Mouse (Mus musculus) intestine, embryonic 15.5 days (tissue): ENCODE measurements around the gene Nin. TPM values are rescaled to one million over a fixed set of nuclear protein-coding genes. Genes with fewer than 3 reads are reported as not detected.
A peak's percentile ranks its signal among the peaks of the same experiment; 100 is the strongest.

ENCODE experiments used
- ATAC-seq: fragments of 200-750 bp; cut with Nextera tagmentation; 2 replicates; pipeline ENCODE4 v1.8.0; 2017; ENCODE audit warnings: moderate TSS enrichment, moderate library complexity
- H3K27ac ChIP-seq: fragments of 300-500 bp; sonication (generic); 2 replicates; pipeline ENCODE4 v1.5.1; 2015; ENCODE audit warnings: mild to moderate bottlenecking, inconsistent platforms
- H3K27me3 ChIP-seq: fragments of 300-500 bp; sonication (generic); replicated peaks from 2 replicates; pipeline ENCODE4 v1.6.1; 2015; ENCODE audit warnings: inconsistent platforms
- H3K36me3 ChIP-seq: fragments of 300-500 bp; sonication (generic); 2 replicates; pipeline ENCODE4 v1.6.1; 2015; ENCODE audit warnings: inconsistent platforms
- H3K4me1 ChIP-seq: fragments of 300-500 bp; sonication (generic); replicated peaks from 2 replicates; pipeline ENCODE4 v1.6.1; 2015; ENCODE audit warnings: inconsistent platforms
- H3K4me2 ChIP-seq: fragments of 300-500 bp; sonication (generic); replicated peaks from 2 replicates; pipeline ENCODE4 v1.6.1; 2015; ENCODE audit warnings: mild to moderate bottlenecking, inconsistent platforms
- H3K4me3 ChIP-seq: fragments of 300-500 bp; sonication (generic); replicated peaks from 2 replicates; pipeline ENCODE4 v1.5.1; 2015; ENCODE audit warnings: inconsistent platforms
- H3K9ac ChIP-seq: fragments of 300-500 bp; sonication (generic); 2 replicates; pipeline ENCODE4 v1.6.1; 2015; ENCODE audit warnings: inconsistent platforms
- H3K9me3 ChIP-seq: fragments of 300-500 bp; sonication (generic); 2 replicates; pipeline ENCODE4 v1.6.1; 2016; ENCODE audit warnings: inconsistent platforms
- WGBS: fragments of 180-500 bp; shearing (Covaris S2); methylation state at CpG from one replicate; pipeline ENCODE4 v1.1.7; 2015; 5-methylcytosine and 5-hydroxymethylcytosine counted together
- polyA plus RNA-seq: library from polyadenylated mRNA; unstranded; fragments of >200 nt; fragmentation: Nextera tagmentation; extraction: Ambion mirVana; gene quantifications from 2 replicates; pipeline ENCODE4 v1.2.1, GENCODE M21; 2015

The Nin gene
- polyA plus RNA-seq, 1 experiment from 2014 or later, result 8.4 TPM

DNA sequence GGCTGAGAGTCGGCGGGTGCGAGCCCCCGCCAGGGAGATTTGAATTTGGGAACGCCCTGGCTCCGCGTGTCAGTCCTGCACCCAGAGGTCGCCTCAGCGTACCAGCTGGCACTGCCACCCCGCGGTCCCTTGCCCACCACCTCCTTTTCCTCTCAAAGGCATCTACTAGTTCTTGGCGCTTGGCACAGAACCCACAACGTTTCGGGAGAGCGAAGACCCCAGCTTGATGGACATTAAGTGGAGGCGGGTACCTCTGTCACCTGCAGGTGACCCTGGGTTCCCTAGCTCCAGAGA, 1.5 kb downstream of the Nin start:
- no peaks in the 10 kb centered on the region for H3K27me3 ChIP-seq
- H3K9ac ChIP-seq, result peak overlapping the region; percentile 86
- no peaks in the 10 kb centered on the region for H3K9me3 ChIP-seq
- no peaks in the 10 kb centered on the region for H3K36me3 ChIP-seq
- H3K4me3 ChIP-seq, result peak overlapping the region; percentile 89
- 2% methylated on average over 16 of the region's 16 CpGs for WGBS
- peak overlapping the region; percentile 91 for H3K4me2 ChIP-seq
- ATAC-seq, result no peak; the same call in 1 of the 2 replicates
- H3K27ac ChIP-seq, result 0 out of 2 replicates have a peak overlapping the region, but pooled peaks have one; percentile 89
- H3K4me1 ChIP-seq, result peaks cover 12% of the 10 kb centered on the region

GRCm38 (mm10) chr12:70111367-70112089, 2.0 kb downstream of the Nin start:
- Histone ChIP-seq H3K27me3 (no peaks in the 10 kb centered on the region), H3K4me3 (peak overlapping the region; percentile 89), H3K9me3 (no peaks in the 10 kb centered on the region), H3K36me3 (no peaks in the 10 kb centered on the region), H3K4me1 (peaks cover 17% of the 10 kb centered on the region), H3K9ac (peak overlapping the region; percentile 86), H3K27ac (peak overlapping the region; percentile 89), H3K4me2 (peak overlapping the region; percentile 91)
- WGBS, result under 1% methylated on average over 101 of the region's 101 CpGs
- ATAC-seq, result peak; percentile 93

DNA sequence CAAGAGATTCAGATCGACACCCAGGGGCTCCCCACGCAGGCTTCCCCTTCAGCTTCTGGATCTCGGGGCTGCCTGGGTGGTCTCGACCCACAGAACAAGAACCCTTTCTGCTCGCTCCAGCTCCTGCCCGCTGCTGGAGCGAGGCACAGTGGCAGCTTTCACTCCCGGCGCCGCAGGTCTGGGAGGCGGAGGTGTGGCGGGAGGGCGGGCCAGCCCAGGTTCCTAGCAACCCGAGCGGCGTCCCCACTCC, 2.5 kb downstream of the Nin start:
- no peaks in the 10 kb centered on the region for H3K9me3 ChIP-seq
- no peaks in the 10 kb centered on the region for H3K27me3 ChIP-seq
- H3K9ac ChIP-seq, result peak overlapping the region; percentile 86
- peak; percentile 81 for ATAC-seq
- no peaks in the 10 kb centered on the region for H3K36me3 ChIP-seq
- peak overlapping the region; percentile 89 for H3K4me3 ChIP-seq
- WGBS, result under 1% methylated on average over 16 of the region's 16 CpGs
- H3K4me1 ChIP-seq, result peaks cover 21% of the 10 kb centered on the region
- peak overlapping the region; percentile 91 for H3K4me2 ChIP-seq
- H3K27ac ChIP-seq, result peak overlapping the region; percentile 89

GRCm38 (mm10) chr12:70110375-70111116, 3.0 kb downstream of the Nin start:
- peak overlapping the region; percentile 89 for H3K4me3 ChIP-seq
- H3K27me3 ChIP-seq, result no peaks in the 10 kb centered on the region
- ATAC-seq, result peak; percentile 10; the same call in 1 of the 2 replicates
- H3K4me1 ChIP-seq, result peaks cover 24% of the 10 kb centered on the region
- H3K9me3 ChIP-seq, result no peaks in the 10 kb centered on the region
- H3K4me2 ChIP-seq, result peak overlapping the region; percentile 91
- peak overlapping the region; percentile 86 for H3K9ac ChIP-seq
- no peaks in the 10 kb centered on the region for H3K36me3 ChIP-seq
- peak overlapping the region; percentile 89 for H3K27ac ChIP-seq
- 11% methylated on average over 23 of the region's 23 CpGs for WGBS

- WGBS, result 62% methylated on average over 6 of the region's 6 CpGs
- Histone ChIP-seq H3K4me1 (peaks cover 24% of the 10 kb centered on the region), H3K4me3 (peak overlapping the region; percentile 89), H3K27me3 (no peaks in the 10 kb centered on the region), H3K9me3 (no peaks in the 10 kb centered on the region), H3K4me2 (peak overlapping the region; percentile 91), H3K9ac (peak overlapping the region; percentile 86; the same call in 1 of the 2 replicates), H3K36me3 (no peaks in the 10 kb centered on the region), H3K27ac (no peak overlapping the region)
- ATAC-seq, result no peak
Observed at GRCm38 (mm10) chr12:70109921-70110320, 3.6 kb downstream of the Nin start.

DNA sequence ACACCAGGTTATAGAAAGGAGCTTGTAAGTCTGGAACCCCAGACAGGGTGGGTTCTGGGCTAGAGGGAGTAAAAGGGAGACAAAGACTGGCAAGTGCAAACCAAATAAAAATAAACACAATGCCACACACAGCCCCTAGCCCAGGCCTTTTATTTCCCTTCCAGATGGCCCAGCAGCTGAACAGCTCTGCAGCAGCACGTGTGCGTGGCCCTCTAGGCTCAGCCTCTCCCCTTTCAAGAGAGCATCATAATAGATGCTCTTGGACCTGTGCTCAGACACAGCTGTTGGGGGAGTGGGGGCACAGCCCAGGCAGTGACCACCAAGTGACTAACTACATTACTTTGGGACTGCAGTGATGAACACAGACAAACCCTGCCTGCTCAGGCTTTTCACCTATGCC, 5.4 kb downstream of the Nin start:
- 35% methylated on average over 2 of the region's 2 CpGs for WGBS
- no peak for ATAC-seq

DNA sequence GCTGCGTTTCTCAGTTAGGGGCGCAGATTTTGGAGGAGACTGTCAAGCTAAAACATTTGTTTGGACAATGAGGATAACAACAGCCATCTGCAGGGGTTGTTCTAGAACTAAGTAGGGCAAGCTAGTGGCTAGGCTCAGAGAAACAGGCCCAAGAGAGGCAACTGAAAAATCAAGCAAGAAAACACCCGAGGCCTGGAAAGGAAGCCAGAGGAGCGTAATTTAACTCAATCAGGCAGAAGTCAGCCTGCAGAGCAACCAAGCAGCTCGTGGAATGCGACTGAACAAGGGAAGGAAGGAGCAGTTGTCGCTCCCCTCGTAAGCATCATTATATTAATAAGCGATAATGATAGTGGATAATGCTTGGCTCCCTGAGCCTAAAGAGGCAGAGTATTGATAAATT, 7.0 kb downstream of the Nin start:
- H3K27me3 ChIP-seq, result no peaks in the 10 kb centered on the region
- H3K4me1 ChIP-seq, result peaks cover 28% of the 10 kb centered on the region
- 56% methylated on average over 9 of the region's 9 CpGs for WGBS
- H3K9ac ChIP-seq, result no peak overlapping the region
- no peaks in the 10 kb centered on the region for H3K9me3 ChIP-seq
- ATAC-seq, result no peak
- peak overlapping the region; percentile 2 for H3K27ac ChIP-seq
- H3K4me2 ChIP-seq, result peak overlapping the region; percentile 28; the same call in 1 of the 2 replicates
- H3K4me3 ChIP-seq, result no peak overlapping the region
- 0 out of 2 replicates have a peak, but pooled peaks cover 4% of the 10 kb centered on the region for H3K36me3 ChIP-seq

More for the DNA sequence above, 5.4 kb downstream of the Nin start:
- Histone ChIP-seq H3K9me3 (no peaks in the 10 kb centered on the region), H3K4me3 (no peak overlapping the region), H3K9ac (no peak overlapping the region), H3K36me3 (no peaks in the 10 kb centered on the region), H3K4me1 (peaks cover 24% of the 10 kb centered on the region), H3K27me3 (no peaks in the 10 kb centered on the region), H3K4me2 (no peak overlapping the region), H3K27ac (no peak overlapping the region)

- ATAC-seq, result no peak
- 70% methylated on average over 6 of the region's 6 CpGs for WGBS
- Histone ChIP-seq H3K4me3 (no peak overlapping the region), H3K27ac (peak overlapping the region; percentile 2), H3K4me1 (peaks cover 28% of the 10 kb centered on the region), H3K9me3 (no peaks in the 10 kb centered on the region), H3K9ac (no peak overlapping the region), H3K4me2 (0 out of 2 replicates have a peak overlapping the region, but pooled peaks have one; percentile 28), H3K36me3 (0 out of 2 replicates have a peak, but pooled peaks cover 4% of the 10 kb centered on the region), H3K27me3 (no peaks in the 10 kb centered on the region)
Observed at GRCm38 (mm10) chr12:70105885-70106284, 7.6 kb downstream of the Nin start.

DNA sequence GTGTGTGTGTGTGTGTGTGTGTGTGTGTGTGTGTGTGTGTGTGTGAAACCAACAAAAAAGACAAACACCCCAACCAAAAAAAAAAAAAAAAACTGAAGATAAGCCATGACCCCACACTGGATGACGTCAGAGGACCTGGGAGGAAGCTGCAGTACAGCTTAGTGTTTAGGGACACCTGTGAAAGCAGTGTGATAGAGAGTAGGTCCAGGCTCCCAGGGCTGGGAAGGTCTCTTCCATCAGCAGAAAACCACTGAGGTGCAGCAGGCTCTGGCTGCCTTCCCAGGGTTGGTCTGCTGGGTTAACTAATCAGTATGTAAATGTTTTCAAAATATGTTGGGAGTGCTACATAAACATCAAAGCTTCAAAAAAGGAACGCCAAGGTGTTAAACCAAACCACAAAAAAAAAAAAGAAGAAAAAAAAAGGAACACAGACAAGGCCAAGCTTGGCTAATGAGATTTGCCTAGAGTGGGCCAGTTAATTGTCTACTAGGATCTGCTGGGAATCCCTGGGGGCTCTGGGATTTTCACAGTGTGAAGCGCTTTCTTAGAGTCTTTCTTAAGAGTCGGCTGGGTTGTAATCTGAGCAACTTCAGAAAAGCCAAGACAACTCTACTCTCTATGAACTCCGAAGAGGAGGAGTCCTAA, 8.6 kb downstream of the Nin start:
- WGBS, result 54% methylated on average over 5 of the region's 5 CpGs
- Histone ChIP-seq H3K27me3 (no peaks in the 10 kb centered on the region), H3K4me3 (no peak overlapping the region), H3K4me1 (peaks cover 21% of the 10 kb centered on the region), H3K36me3 (0 out of 2 replicates have a peak, but pooled peaks cover 4% of the 10 kb centered on the region), H3K9me3 (no peaks in the 10 kb centered on the region), H3K4me2 (no peak overlapping the region), H3K9ac (no peak overlapping the region), H3K27ac (no peak overlapping the region)
- no peak for ATAC-seq

- no peak overlapping the region for H3K9ac ChIP-seq
- 0 out of 2 replicates have a peak, but pooled peaks cover 4% of the 10 kb centered on the region for H3K36me3 ChIP-seq
- no peak overlapping the region for H3K4me2 ChIP-seq
- ATAC-seq, result no peak
- H3K9me3 ChIP-seq, result no peaks in the 10 kb centered on the region
- H3K27me3 ChIP-seq, result no peaks in the 10 kb centered on the region
- H3K27ac ChIP-seq, result no peak overlapping the region
- 58% methylated on average over 4 of the region's 4 CpGs for WGBS
- no peak overlapping the region for H3K4me3 ChIP-seq
- peaks cover 20% of the 10 kb centered on the region for H3K4me1 ChIP-seq
Observed at GRCm38 (mm10) chr12:70104199-70104598, 9.3 kb downstream of the Nin start.

DNA sequence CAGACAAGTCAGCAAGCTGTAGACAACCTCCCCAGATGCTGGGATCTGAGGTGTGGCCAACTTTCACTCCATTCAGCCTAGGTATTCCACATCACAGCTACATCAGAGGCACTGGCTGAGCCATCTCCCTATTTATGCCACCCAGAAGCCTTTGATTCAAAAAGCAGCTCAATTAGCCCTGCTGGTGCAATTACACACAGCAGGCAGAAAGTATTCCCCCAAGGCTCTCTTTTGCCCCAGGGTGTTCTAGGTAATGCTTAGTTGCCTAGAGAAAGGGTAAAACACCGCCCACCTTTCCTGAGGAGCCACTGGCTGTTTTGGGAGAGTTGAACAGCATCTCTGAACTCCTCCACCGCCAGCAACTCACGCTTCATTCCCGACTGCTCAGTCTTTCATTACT, 10.3 kb downstream of the Nin start:
- H3K27me3 ChIP-seq, result no peaks in the 10 kb centered on the region
- H3K36me3 ChIP-seq, result 0 out of 2 replicates have a peak, but pooled peaks cover 4% of the 10 kb centered on the region
- H3K9me3 ChIP-seq, result no peaks in the 10 kb centered on the region
- no peak overlapping the region for H3K9ac ChIP-seq
- ATAC-seq, result no peak
- H3K4me2 ChIP-seq, result no peak overlapping the region
- no peak overlapping the region for H3K4me3 ChIP-seq
- H3K27ac ChIP-seq, result no peak overlapping the region
- peaks cover 20% of the 10 kb centered on the region for H3K4me1 ChIP-seq
- WGBS, result 88% methylated on average over 4 of the region's 4 CpGs

DNA sequence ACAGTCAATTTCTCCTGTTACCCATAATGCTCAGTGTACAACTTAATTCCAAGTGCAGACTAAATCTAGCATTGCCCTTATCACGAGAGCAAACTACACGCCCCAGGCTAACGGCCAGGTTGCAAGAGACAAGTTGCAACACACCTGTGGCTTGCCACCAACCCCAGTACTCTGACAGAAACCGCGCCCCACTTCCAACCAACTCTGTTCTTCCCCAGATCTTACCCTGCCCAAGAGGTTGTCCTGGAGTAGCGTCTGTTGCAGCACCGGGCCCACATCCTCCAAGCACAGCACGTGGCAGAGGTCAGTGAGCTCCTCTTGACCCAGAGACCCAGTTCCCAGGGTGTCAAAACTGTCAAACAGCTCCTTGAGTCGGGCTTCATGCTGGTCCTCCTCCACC, 11.1 kb downstream of the Nin start:
- Histone ChIP-seq H3K36me3 (0 out of 2 replicates have a peak, but pooled peaks cover 4% of the 10 kb centered on the region), H3K4me1 (peaks cover 19% of the 10 kb centered on the region), H3K27me3 (no peaks in the 10 kb centered on the region), H3K4me2 (no peak overlapping the region), H3K9ac (no peak overlapping the region), H3K27ac (no peak overlapping the region), H3K4me3 (no peak overlapping the region), H3K9me3 (no peaks in the 10 kb centered on the region)
- WGBS, result 82% methylated on average over 9 of the region's 9 CpGs
- ATAC-seq, result peak; percentile 30; the same call in 1 of the 2 replicates
